Mouse (Mus musculus) lung, postnatal 25 days (tissue): ENCODE measurements around the gene Exoc4.

Experiments used
- DNase-seq: peaks from one replicate; pipeline ENCODE4 v3.0.0; 2022; ENCODE audit warnings: low spot score

The Exoc4 gene

GRCm38 (mm10) chr6:33866901-33867580 is 618.2 kb downstream of the Exoc4 start:
- DNase-seq = no peak

DNA sequence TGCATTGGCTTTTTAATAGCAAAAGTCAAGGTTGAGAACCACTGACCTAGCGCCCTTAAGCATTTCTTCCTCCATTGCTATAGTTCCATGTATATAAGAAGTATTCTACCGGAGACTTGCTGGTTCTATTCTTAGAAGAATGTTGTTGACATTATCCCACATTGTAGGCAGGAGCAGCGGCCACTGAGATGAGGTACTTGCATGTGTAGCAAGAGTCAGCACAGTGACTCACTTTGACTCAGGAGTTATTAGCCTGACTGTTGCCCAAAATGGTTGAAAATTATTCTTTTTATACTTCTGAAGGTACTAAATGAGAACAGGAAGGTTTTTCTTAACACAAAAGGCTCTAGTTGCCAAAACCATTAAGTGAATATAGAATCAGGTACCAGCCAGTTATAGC is 620.4 kb downstream of the Exoc4 start:
- DNase-seq = no peak

- DNase-seq = no peak
These were observed 621.7 kb downstream of the Exoc4 start for GRCm38 (mm10) chr6:33870468-33871142.

DNA sequence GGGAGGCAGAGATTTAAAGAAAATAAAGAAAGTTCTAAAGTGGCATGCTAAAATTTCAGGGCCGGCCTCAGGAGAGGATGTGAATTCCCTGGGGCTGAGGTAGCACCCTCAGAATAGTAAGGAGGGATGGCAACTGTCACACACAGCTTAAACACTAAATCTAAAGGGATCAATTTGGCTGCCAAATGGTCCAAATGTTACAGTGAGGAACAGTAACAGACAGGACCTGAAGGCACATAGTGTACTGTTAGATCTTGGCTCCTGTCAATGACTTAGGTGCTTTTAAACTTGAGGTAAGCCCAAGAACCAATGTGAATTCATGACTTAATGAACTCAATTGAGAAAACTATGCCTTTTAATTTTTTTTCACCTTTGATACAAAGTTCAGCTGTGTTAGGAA is 622.4 kb downstream of the Exoc4 start:
- DNase-seq = no peak

DNA sequence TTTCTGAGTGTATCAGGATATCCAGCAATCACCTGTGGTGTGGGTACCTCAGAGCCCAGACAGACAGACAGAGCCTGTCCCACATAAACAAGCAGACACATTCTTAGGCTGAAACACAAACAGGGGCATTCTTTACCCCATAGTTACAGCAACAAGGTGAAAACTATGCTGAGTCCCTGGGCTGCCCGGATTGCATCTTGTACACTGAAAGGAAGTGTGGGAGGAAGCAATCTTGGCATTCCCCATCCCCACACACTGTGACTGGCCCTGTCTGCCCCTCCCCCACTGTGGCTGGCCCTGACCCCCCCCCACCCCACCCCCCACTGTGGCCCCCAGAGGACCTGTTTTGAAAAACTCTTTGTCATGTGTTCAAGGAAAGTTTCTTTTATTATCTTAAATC is 623.3 kb downstream of the Exoc4 start:
- no peak for DNase-seq

GRCm38 (mm10) chr6:33873000-33873399 is 624.1 kb downstream of the Exoc4 start:
- no peak for DNase-seq

- no peak for DNase-seq
These were observed 625.6 kb downstream of the Exoc4 start for GRCm38 (mm10) chr6:33874291-33875014.

DNA sequence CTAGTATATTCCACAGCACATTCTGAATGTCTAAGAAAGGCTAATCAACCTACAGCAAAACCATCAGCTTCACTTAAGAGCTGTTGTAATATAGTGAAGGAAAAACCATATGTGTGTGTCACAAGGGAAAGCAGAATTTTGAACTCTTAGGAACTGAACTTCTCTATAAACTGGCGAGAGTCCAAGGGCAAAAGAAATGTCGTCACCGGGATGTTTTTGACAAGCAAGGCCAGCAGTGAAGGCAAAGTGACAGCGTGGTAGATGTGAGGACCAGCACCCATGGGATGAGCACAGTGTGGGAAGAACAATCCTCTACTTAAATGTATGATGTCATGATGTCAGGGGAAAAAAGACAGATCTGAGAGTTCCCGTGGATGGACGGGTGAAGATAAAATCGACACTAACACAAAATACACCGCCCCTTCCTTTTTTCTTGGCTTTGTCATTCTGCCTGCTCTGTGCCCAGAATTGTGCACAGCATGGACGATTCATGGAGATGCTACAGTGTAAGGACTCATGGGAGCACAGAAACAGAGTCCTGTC is 635.3 kb downstream of the Exoc4 start:
- no peak for DNase-seq

GRCm38 (mm10) chr6:33886941-33887340 is 638.1 kb downstream of the Exoc4 start:
- DNase-seq = no peak

DNA sequence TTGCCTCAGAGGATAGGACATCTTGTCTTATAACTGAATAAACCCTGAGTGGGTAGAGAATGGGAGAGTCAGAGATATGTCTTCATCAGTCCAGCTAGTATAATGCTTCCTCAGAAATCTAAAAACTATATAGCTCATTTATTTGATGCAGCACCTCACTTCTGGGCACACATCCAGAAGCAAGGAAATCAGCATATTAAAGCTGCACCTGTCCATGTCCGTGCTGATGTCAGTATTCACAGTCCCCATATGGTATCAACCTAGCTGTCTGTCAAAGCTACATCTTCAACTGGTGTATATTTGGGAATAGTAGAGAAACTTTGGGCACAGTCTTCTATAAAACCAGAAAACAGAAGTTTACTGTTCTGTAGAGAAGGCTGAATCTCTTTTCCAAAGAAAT is 642.0 kb downstream of the Exoc4 start:
- DNase-seq = no peak

- no peak for DNase-seq
These were observed 643.3 kb downstream of the Exoc4 start for GRCm38 (mm10) chr6:33892142-33892541.

DNA sequence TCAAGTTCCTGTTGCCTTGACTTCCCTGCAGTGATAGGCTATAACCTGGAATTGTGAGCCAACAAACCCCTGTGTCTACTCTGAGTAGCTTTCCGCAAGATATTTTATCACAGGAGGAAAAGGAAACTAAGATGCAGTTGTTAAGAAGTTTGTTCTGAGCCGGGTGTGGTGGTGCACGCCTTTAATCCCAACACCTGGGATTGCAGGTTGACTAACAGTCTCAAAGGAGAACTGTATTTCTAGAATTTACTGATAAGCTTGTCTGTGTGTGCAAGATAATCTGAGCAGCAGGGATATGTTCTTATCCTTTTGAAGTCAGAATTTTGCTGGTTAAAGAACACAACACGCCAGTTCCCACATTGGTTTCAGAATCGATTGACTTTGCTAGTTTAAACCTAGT is 651.1 kb downstream of the Exoc4 start:
- DNase-seq = no peak

DNA sequence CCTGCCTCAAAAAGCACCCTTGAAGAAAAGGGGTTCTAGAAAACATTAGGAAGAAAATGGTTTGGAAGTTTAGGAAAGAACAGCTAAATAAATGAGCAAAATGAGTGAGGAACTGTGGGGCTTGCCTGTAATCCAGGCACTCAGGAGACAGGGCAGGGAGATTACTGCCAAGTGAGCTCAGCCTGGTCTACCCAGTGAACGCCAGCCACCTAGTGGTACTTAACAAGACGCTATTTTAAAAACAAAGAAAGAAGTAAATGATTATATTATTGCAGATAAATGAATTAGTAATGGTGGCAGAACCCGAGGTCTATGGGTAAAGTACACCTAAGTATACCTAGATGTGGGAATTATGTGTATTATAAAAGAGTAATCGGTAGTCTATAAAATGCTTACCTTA is 651.7 kb downstream of the Exoc4 start:
- no peak for DNase-seq

DNA sequence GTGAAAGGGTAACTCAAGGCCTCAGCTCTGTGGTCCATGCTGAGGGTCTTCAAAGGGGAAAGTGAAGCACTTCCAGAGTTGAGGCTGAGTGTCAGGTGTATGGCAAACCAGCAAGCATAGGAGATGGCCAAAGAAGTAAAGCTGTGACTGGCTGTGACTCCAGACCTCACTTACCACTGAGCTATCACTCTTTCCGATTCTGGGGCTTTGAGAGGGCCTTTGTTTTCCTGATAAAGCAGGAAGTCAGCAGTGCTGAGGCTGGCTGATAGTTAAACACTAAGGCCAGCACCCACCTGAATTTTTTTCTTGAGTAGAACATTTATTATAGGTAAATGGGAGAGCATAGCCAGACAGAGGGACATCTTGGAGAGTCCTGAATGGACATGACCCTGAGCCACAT is 656.2 kb downstream of the Exoc4 start:
- DNase-seq = no peak

- DNase-seq = no peak
These were observed 661.8 kb downstream of the Exoc4 start for GRCm38 (mm10) chr6:33910671-33911070.

DNA sequence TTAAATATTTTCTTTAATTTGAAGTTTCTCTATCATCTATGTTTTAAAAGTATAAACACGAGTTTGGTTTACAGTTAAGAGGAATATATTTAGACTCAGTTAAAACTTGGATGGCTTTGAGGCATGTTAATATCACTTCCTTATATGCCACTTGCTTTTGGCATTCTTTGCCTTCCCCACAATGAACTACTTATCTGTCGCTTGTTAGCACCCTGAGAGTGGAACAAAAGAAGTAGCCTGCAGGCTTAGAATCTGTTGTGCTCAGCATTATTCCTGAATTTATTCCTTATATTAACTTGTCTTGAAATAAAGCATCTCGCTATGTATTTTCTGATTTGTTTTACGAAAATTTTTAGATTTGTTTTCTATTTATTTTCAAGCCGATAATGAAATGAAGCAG is 664.2 kb downstream of the Exoc4 start:
- no peak for DNase-seq

DNA sequence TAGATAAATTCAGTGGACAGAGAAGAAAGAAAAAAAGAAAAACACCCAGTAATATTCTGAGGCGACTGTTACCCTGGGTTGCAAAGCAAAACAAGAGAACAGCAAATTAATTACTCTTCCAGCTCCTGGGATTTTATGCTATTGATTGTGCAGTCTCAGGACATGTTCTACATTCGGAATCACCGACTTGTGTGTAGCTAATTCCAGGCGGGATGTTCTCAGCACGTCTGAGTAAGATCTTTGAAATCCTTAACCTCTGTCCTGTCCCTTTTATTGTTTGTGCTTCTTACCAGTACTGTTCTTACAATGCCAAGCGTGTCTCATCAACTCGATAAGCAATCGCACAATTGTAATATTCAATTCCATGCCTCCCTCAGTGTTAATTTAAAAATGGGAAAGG is 664.6 kb downstream of the Exoc4 start:
- DNase-seq = no peak

GRCm38 (mm10) chr6:33913964-33914363 is 665.1 kb downstream of the Exoc4 start:
- DNase-seq = no peak

GRCm38 (mm10) chr6:33923571-33923970 is 674.7 kb downstream of the Exoc4 start:
- no peak for DNase-seq

GRCm38 (mm10) chr6:33924888-33925287 is 676.0 kb downstream of the Exoc4 start:
- no peak for DNase-seq

DNA sequence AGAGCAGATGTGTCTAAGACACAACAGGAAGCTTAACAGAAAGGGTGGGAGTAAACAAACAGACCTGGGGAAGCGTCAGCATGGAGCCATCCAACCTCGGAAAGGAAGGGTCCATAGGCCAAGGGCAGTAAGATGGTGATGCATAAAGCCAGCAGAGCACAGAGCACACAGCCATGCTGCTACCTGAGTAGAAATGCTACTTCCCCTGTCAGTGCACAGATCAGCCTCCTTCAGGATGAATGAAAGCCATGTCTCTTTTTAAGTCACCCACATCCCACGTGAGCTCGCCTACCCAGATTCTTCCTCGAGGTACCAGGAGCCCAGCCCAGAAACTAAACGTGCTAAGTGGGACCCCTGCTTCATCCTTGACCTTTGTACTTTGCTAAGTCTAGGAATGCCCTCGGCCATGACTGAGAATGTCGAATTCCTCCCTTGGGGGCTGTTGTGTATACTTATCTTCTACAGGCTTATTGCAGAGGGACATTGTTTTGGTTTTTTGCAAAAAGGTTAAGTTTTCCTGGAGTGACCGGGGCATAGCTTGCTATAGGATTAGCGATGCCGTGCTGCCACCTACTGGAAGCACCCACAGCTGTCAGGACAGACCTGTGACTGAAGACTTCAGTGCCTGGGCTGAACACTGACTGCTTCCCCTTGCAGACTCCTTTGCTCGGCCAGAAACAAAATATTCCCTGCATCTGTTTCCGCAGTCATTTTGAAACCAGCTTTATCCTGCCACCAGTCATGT is 680.6 kb downstream of the Exoc4 start:
- DNase-seq = peak; percentile 62
